Mouse (Mus musculus) regulatory T cell (primary cell): ENCODE measurements around the gene Rassf7.

Source experiments
- in situ Hi-C: fragments of 300-600 bp; cut with MboI, MseI; formaldehyde crosslinking; loops from one replicate; pipeline ENCODE4 v1.15.1; 2025; ENCODE audit warnings: high pct_unique_total_duplicates

Rassf7 gene

GRCm38 (mm10) chr7:141215101-141215879 lies at the start of gene Rassf7:
TSS of gene Rassf7 (plus strand) at chr7:141215860.
- in situ Hi-C loops, result no loop called here

- in situ Hi-C loops, result no loop called here
These were observed 47.7 kb upstream of the Rassf7 start for GRCm38 (mm10) chr7:141167901-141168517.

GRCm38 (mm10) chr7:141168518-141168953 lies 47.1 kb upstream of the Rassf7 start:
- in situ Hi-C loops, result no loop called here

GRCm38 (mm10) chr7:141169300-141169699 lies 46.4 kb upstream of the Rassf7 start:
- in situ Hi-C loops, result no loop called here

GRCm38 (mm10) chr7:141169866-141170265 lies 45.8 kb upstream of the Rassf7 start:
- in situ Hi-C loops, result loop anchor here (5.0 kb wide), 2 partner anchors 38 to 73 kb away; no protein-coding TSS in a partner anchor

- in situ Hi-C loops, result loop anchor here (5.0 kb wide), 2 partner anchors 40 to 75 kb away; no protein-coding TSS in a partner anchor
These were observed 43.3 kb upstream of the Rassf7 start, which contains the start of gene Rnh1 for GRCm38 (mm10) chr7:141172116-141173006. TSS of gene Rnh1 (minus strand) at chr7:141172857.

GRCm38 (mm10) chr7:141173323-141173850 lies 42.3 kb upstream of the Rassf7 start:
- in situ Hi-C loops, result loop anchor here (5.0 kb wide), 2 partner anchors 41 to 76 kb away; no protein-coding TSS in a partner anchor

GRCm38 (mm10) chr7:141175068-141175467 lies 40.6 kb upstream of the Rassf7 start:
- in situ Hi-C loops, result loop anchor here (5.0 kb wide), 1 partner anchor 108 kb away; no protein-coding TSS in a partner anchor

- in situ Hi-C loops, result loop anchor here (5.0 kb wide), 1 partner anchor 109 kb away; no protein-coding TSS in a partner anchor
These were observed 39.5 kb upstream of the Rassf7 start for GRCm38 (mm10) chr7:141176173-141176572.

- in situ Hi-C loops, result no loop called here
These were observed 27.5 kb upstream of the Rassf7 start for GRCm38 (mm10) chr7:141188194-141188593.

GRCm38 (mm10) chr7:141188733-141189132 lies 26.9 kb upstream of the Rassf7 start:
- in situ Hi-C loops, result no loop called here

- in situ Hi-C loops, result no loop called here
These were observed 25.4 kb upstream of the Rassf7 start for GRCm38 (mm10) chr7:141190220-141190619.

GRCm38 (mm10) chr7:141191036-141191435 lies 24.6 kb upstream of the Rassf7 start:
- in situ Hi-C loops, result no loop called here

- in situ Hi-C loops, result no loop called here
These were observed 23.6 kb upstream of the Rassf7 start for GRCm38 (mm10) chr7:141191796-141192685.

GRCm38 (mm10) chr7:141192776-141193347 lies 22.8 kb upstream of the Rassf7 start:
- in situ Hi-C loops, result no loop called here

- in situ Hi-C loops, result no loop called here
These were observed 22.3 kb upstream of the Rassf7 start for GRCm38 (mm10) chr7:141193348-141193856.

GRCm38 (mm10) chr7:141193948-141194347 lies 21.7 kb upstream of the Rassf7 start, which contains the start of the genes Hras and Lrrc56:
TSS of gene Hras (minus strand) at chr7:141194005.
TSS of gene Lrrc56 (plus strand) at chr7:141194157.
- in situ Hi-C loops, result no loop called here

- in situ Hi-C loops, result no loop called here
These were observed 21.3 kb upstream of the Rassf7 start for GRCm38 (mm10) chr7:141194409-141194808.

- in situ Hi-C loops, result no loop called here
These were observed 20.8 kb upstream of the Rassf7 start for GRCm38 (mm10) chr7:141194830-141195229.
